Mouse (Mus musculus) stomach, postnatal 0 days (tissue): Measurements from ENCODE around the gene Cilp.

Experiments
- CTCF ChIP-seq: IDR thresholded peaks from 2 replicates; pipeline ENCODE4 v1.5.1; 2016; ENCODE audit warnings: antibody characterized with exemption, low read depth, mild to moderate bottlenecking, moderate library complexity
- EP300 ChIP-seq: optimal IDR thresholded peaks from 2 replicates; pipeline ENCODE3; 2016; ENCODE audit warnings: antibody characterized with exemption

DNA sequence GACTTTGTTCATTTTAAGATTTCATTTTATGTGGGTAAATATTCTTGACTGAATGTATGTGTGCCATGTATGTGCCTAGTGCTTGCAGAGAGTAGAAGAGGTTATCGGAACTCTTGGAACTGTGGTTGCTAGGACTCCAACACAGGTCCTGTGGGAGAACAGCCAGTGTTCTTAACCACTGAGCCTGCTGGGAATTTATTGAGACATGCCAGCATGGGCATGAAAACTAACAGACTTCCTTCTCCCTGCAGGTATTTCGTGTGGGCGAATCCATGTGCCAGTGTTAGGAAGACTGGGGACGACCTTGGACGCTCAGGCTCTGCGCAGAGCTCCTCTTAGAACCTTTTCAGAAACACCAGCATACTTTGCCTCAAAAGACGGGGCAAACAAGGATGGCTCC lies 34.7 kb downstream of the Cilp start:
- TF ChIP-seq EP300 (no peak), CTCF (no peak)
